Mouse (Mus musculus): Measurements from ENCODE around the gene Slc47a2.

- TF ChIP-seq ZC3H11A (IDR thresholded peaks at IDR 0.05; ENCODE audit: borderline replicate concordance, low read depth, low read length) = no peak
- TF ChIP-seq MAFK (IDR thresholded peaks at IDR 0.05; ENCODE audit: insufficient read depth, low read depth, low read length) = no peak
- TF ChIP-seq HCFC1 (IDR thresholded peaks at IDR 0.05; ENCODE audit: borderline replicate concordance, insufficient read depth, low read length) = no peak
- no peak for TF ChIP-seq ZNF384 (IDR thresholded peaks at IDR 0.05; ENCODE audit: low read depth, low read length)
- no peak for TF ChIP-seq CHD2 (IDR thresholded peaks at IDR 0.05; ENCODE audit: low read depth, low read length)
Observed at GRCm38 (mm10) chr11:61341971-61342370, 689 bp downstream of the Slc47a2 start.
